Mouse (Mus musculus): ENCODE data around the gene Pik3c2a.
A peak's percentile ranks its signal among the peaks of the same experiment; 100 is the strongest.

DNA sequence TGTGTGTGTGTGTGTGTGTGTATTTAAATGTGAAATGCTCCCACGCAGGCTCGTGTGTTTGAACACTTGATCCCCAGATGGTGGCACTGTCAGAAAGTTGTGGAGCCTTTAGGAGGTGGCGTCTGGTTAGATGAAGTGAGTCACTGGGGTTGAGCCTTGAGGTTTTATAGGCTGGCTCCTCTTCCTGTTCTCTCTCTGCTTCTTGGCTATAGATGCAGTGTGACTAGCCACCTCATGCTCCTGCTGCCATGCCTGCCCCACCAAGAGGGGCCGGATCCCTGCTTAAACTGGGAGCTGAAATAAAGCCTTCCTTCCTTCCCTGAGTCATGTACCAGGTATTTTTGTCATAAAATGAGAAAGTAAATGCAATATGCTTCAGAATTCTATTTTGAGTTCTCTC is 47.9 kb upstream of the Pik3c2a start:
- TF ChIP-seq ETS1 (conservative IDR thresholded peaks at IDR 0.05; ENCODE audit: low read depth, low read length) (no peak), CTCF (conservative IDR thresholded peaks at IDR 0.05 in 1 of 2, IDR thresholded peaks at IDR 0.05 in 1 of 2; ENCODE audit: low read depth in 2 of 2, low read length in 2 of 2) (peak in 1 of 2 experiments; percentile 28; a peak in 1 of 4 replicates)

All from CH12.LX (cell line).